Mouse (Mus musculus): Measurements from ENCODE around the gene Psrc1. TPM values are rescaled to one million over a fixed set of nuclear protein-coding genes. Genes with fewer than 3 reads are reported as not detected.

Psrc1 gene
- total RNA-seq, 2 experiments from 2014 or later = 1.0 to 1.6 TPM

GRCm38 (mm10) chr3:108386186-108386585, 2.5 kb downstream of the Psrc1 start:
- no peak for DNase-seq

DNA sequence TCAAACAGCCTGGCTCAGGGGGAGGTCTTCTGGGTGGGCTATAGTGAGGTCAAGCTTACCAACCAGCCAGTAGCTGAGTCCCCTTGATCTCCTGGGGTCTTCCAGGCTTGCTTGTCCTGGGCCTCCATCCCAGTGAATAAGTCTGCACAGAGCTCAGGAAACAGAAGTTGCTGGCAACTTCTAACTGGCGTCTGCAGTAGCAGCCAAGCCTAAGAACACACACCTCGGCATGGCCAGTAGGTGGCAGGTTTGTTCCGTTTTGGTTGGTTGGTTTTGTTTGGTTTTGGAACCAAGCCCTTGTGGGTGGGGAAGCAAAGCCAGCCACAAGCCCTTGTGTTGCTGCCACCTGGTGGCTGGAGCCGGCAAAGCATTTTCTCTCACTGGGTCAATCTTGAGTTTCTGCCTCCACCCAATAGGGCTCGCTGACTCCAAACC, 5.5 kb downstream of the Psrc1 start:
- DNase-seq = peak; percentile 94 to 96

DNA sequence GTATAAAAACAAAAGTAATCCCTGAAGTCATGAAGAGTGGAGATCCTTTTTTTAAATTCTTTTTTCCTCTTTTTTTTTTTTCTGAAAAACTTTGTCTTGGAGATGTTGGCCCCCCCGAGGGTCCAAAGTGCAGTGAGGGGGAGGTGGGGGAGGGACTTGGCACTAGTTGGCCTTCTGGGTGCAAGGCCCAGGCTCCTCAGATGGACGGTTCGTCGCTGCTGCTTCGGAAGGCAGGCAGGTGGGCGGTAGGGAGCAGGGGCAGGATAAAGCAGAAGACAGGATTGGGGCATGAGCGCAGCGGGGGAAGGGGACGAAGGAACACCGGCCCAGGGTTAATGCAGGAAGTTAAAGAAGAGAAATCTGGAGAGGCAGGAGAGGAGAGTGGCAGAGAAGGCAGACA, 8.7 kb downstream of the Psrc1 start:
- no peak for DNase-seq

DNA sequence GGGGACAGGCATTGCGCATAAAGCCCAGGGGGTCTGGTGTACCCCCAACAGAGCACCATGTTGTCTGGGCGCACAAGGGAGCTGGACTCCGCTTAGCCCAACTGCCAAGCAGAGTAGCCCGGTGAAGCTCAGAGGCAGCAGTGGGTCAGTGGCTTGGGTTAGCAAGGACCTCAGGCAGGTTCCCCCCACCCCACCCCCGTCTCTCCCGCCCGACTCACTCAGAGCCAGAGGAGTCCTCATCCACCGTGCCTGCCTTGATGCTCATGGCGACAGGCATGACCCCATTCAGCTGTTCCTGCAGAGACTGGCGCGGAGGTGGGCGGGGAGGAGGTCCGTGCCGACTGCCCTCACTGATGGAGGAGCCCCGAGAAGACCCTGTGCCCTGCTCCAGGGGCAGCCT, 9.2 kb downstream of the Psrc1 start:
- no peak for DNase-seq

DNA sequence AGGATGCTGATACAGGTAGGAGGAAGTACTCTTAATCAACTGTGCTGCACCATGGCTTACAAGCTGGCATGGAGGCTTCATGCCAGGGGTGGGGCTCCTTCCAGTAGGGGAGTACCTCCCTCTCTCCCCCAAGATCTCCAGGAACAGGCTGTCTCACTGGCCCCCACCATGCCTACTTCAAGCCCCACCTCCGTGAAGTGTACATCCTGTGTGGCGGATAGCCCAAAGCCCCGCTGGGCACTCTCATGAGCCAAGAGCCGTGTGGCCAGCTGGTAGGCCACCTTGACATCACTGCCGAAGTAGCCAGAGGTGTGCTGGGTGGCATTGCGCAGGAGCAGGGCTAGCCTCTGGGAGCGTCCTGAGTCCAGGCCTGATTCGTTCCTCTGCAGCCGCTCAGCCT, 14.6 kb downstream of the Psrc1 start:
- no peak for DNase-seq

- DNase-seq = no peak
These were observed 16.8 kb downstream of the Psrc1 start for GRCm38 (mm10) chr3:108400442-108400841.

- peak; percentile 88 to 93 for DNase-seq
These were observed 18.3 kb downstream of the Psrc1 start for GRCm38 (mm10) chr3:108401692-108402527.

GRCm38 (mm10) chr3:108402528-108402920, 18.9 kb downstream of the Psrc1 start:
- no peak for DNase-seq

DNA sequence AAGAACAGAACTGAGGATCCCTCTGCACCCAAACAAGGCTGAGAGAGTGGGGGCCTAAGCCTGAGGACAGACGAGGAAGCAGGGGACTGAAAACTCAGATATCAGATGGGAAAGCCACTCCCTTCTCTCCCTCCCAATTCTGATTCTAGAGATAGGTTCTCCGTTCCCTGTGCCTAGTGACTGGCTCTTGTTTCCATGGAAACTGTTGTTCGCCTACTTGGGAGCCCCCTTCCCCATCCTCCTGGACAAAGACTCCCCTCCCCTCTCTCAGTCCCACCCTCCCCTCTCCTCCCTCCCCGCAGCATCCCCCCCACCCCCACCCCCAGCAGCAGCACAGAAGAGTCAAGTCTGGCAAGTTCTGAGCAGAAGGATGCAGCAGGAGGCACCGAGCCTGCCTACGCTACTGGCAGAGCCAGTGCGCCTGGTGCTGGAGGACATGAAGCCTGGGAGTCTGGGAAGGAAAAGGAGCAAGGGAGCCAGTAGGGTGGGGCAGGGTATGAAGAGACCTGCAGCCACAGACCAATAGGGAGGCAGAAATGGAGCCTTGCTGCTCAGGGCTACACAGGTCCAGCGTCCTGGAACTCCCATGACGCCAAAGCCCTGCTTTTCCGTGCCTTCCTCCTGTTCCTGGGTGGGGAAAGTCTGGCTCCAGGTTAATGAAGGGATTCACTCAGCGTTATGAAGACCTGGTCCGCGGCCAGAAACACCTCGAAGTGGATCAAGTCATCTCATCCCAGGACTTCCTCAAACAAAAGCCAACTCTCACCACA, 22.1 kb downstream of the Psrc1 start:
- no peak for DNase-seq

DNA sequence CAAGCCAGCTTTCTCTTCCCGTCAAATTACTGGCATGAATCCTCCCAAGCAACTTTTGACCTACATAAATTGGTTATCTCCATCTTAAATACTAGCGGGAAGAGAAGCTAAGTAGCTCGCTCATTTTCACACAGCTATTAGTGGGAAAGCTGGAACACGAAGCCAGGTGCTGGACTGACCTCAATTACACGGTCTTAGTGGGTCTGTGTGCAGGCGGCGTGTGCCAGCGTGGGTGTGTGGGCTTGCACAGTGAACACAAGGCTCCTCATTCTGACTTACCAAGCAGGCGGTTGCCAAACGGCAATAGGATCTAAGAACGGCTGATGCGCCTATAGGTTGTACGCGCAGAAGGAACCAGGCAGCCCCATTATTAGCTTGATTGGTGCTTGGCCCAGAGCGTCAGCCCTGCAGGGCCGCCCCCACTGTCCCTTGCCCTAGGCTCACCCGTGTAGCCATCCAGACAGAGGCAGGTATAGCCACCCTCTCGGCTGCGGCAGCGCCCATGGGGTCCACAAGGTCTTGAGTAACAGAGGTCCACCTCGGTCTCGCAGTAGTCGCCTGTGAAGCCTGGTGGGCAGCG, 22.8 kb downstream of the Psrc1 start:
- DNase-seq = no peak

DNA sequence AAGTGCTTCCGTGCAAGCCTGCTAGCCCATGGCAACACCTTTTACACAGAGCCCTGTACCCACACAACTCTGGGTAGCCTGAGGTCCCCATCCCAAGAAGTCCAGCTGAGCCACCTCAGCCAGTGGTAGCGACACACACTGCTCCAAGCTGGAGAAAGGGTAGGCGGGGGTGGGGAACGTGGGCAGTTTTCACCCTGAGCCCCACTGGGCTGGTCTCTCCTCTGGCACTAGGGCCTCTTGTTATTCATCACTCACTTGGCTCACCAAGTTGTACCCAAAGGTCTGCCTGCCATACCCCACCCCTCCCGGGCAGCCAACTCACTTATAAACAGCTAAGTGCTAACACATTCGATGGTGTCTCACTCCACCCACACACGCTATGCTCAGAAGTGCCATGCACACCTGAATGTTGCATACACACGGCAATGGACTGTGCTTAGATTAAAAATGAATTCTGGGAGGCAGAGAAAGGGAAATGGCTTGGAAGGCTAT, 24.9 kb downstream of the Psrc1 start:
- DNase-seq = no peak

DNA sequence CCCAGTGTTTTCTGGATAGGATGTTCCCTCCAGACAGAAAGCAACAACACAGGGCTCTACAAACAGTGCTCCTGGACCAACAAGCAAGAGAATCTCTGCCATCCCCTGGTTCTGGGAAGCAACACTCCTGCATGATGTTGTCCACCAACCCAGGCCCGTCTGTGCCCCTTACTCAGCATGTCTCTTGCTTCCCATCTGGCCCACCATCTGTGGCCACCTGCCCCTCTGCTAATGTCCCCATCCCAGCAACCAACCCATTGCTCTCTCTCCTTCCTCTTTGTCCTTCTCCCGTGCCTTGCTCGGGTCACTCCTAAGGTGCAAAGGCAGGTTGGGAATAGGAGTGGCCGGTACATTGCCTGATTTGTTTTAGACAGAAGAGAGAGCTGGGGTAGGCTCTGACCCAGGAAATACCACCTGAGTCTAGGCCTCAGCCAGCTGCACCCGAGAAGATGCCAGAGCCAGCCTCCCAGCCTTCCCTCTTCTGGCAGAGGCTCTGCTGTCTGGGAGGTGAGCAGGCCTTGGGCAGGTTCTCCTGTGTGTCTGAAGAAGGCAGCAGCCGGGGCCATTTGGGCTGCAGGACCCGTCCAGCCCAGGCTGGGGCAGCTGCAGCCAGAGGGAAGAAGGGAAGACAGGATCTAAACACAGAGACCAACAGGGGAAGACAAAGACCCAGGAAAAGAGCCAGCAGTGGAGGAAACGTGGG, 26.2 kb downstream of the Psrc1 start:
- DNase-seq = no peak

DNA sequence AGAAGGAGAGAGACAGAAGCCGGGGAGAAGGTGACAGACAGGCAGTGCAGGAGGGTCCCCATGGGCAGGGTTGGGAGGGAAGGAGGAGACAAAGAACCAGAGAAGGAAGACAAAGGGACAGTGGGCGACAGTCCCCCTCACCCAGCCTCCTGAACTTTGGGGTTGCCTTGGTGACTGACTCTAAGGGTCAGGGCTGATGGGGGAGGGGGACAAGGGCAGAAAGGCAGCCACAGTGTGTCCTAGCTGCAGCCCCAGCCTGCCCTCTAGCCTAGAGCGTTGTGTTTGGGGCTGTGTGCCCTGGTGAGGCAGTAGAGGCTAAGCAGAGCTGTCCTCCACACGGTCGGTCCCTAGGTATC, 26.7 kb downstream of the Psrc1 start:
- DNase-seq = no peak

DNA sequence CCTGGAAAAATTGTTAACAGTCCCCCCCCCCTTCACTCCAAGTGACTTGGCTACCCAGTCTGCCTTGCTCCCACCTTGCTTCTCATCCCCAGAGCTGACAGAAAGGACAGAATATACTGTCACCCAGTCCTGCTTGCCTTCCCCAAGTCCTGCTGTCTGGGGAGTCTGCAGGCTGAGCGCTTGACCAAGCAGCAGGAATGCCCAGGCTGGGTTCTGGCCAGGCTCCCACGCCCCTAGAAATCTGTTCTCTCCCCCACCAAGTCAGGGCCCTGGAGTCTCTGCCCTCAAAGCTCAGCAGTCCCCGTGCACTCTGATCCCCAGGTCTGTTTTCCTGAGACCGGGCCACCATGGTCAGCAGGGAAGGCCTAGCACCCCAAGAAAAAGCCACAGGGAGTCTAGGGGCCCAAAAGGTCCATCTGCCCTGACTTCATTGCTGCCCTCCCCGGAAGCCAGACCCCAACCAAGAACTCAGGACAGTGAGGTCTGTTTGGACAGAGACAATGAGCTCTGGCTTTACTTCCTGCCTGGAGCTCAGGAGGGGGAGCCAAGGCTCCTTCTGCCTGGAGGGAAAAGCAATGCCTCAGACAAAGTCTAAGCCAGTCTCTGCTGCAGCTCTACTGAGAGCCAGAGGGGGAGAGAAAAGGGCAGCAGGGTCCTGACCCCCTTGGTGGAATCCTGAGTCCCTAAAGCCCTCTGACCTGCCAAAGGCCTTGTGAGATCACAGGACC, 27.6 kb downstream of the Psrc1 start:
- DNase-seq = no peak

GRCm38 (mm10) chr3:108411754-108412121, 28.1 kb downstream of the Psrc1 start:
- DNase-seq = peak; percentile 22 to 37

DNA sequence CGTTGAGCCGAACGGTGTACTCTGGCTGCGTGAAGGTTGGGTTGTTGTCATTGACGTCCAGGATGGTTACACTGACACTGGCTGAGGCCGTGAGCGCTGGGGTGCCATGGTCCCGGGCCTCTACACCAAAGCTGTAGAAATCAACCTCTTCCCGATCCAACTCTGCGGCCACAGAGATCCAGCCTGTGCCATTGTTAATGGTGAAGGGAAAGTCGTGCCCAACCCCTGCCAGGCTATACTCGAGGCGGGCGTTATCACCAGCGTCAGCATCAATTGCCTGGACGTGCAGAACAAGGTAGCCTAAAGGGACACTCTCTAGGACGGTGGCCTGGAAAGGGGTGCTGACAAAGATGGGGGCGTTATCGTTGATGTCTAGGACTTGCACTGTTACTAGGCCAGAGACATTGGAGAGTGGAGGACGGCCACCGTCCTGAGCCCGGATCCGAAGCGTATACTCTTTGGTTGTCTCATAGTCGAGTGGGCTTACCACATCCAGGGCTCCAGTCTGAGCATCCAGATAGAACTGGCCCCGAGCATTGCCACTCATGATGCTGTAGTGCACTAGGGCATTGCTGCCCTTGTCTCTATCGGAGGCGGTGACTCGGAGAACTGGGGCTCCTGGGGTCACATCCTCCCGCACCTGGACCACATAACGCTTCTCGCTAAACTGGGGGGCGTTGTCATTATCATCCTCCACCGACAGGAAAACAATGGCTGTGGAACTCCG, 30.2 kb downstream of the Psrc1 start:
- no peak for DNase-seq

DNA sequence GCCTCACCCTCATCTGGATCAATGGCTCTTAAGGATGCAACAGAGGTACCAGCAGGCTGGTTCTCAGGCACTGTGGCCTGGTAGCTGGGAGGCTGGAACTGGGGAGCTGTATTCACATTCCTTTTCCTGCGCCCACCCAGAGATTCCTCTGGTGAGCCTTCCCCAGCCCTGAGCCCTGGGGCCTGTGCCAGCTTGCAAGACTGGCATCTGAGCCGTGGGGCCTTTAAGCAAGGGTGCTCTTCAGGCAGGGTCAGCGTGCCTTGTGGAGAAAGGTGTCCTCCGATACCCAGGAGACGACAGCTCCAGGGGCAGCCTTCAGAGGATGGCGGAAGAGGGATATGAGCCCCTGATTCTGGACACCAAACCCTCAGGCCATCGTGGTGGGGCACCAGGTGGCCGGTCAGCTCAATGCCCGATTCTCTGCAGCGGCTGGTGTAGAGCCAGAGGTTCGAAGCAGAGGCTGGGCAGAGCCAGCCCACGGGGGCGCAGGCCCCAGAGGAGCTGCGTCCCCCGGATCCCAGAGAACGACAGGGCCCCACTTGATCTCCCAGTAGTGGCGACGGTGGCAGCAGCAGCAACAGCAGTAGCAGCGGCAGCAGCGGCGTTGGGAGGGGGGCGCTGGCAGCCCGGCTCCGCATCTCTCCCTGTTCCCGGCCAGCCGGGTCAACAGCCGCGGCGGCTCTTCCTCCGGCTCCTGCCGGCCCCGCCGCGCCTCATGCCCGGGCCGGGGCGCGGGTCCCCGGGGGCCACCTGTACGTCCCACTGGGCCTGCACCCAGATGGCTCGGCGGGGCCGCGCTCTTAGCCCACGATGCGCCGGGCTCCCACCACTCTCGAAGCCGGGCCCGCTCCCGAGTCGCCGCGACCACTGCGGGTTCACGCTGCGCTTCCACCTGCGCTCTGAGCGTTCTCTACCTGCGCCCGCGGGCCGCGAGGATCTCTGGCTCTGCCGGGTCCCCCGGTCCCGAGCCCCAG, 31.5 kb downstream of the Psrc1 start, which contains the start of gene Celsr2:
Gene Celsr2, minus strand, starts transcription at position 696 of the 974 bp plus-strand sequence.
- DNase-seq = peak; percentile 44 to 66

DNA sequence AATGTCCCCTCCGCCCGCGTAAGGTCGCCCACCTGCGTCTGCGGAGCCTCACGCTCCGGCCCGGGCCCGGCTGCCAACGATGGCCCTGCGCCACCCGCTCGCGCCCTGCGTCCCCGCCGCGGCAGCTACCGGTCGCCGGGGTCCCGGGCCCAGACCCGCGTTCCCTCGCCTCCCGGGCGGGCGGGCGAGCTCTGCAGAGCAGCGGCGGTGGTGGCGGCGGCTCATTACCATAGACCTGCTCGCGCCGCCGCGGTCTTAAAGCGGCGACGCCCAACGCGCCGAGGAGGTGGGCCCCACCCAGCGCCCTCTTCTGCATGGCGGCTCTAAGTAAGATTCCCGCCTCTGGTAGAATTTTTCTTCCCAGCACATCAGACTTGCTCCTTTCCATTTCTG, 32.2 kb downstream of the Psrc1 start:
- peak; percentile 81 to 89 for DNase-seq

DNA sequence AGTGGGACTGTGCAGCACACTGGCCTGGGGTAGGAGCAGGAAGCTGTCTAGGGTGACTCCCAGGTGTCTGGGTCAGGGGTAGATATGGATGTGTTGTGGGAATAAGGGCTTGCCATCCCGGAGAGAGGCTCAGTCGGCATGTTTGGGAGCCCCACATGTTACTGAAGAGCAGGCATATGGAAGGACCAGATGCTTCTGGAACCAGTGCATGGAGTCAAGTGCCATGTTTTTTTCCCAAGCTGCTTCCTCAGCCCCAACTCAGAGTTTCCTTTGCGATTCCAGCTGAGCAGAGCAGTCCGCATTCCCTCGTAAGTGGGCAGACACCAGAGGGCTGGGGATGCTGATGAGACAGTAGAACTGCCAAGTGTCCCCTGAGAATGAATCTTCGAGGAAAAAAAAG, 39.4 kb downstream of the Psrc1 start:
- DNase-seq = no peak

All from adrenal gland, postnatal 36 days (tissue).